Mouse (Mus musculus): ENCODE measurements around the gene Hnrnpl. TPM values are rescaled to one million over a fixed set of nuclear protein-coding genes. Genes with fewer than 3 reads are reported as not detected.

Hnrnpl gene
- polyA plus RNA-seq, 1 experiment from 2014 or later = 202 TPM

Other genes with a start within 250 kb of the Hnrnpl start
- gene Samd4b, start 210.4 kb upstream of the Hnrnpl start, polyA plus RNA-seq (2015; fragmentation: Nextera tagmentation; extraction: Ambion mirVana) = 20.7 and 21.6 TPM in 2 replicates
- gene Pak4, start 210.4 kb upstream of the Hnrnpl start, polyA plus RNA-seq (2015; fragmentation: Nextera tagmentation; extraction: Ambion mirVana) = 21.5 and 22.1 TPM in 2 replicates
- gene Acp7, start 177.2 kb upstream of the Hnrnpl start, polyA plus RNA-seq (2015; fragmentation: Nextera tagmentation; extraction: Ambion mirVana) = not detected in 2 replicates
- 7.0 and 7.4 TPM in 2 replicates for gene Fbxo27, start 115.7 kb upstream of the Hnrnpl start, polyA plus RNA-seq (2015; fragmentation: Nextera tagmentation; extraction: Ambion mirVana)
- gene Fbxo17, start 91.7 kb upstream of the Hnrnpl start, polyA plus RNA-seq (2015; fragmentation: Nextera tagmentation; extraction: Ambion mirVana) = 3.1 and 3.4 TPM in 2 replicates
- gene Mrps12, start 66.7 kb upstream of the Hnrnpl start, polyA plus RNA-seq (2015; fragmentation: Nextera tagmentation; extraction: Ambion mirVana) = 108 and 114 TPM in 2 replicates
- 20.6 and 22.6 TPM in 2 replicates for gene Sars2, start 66.5 kb upstream of the Hnrnpl start, polyA plus RNA-seq (2015; fragmentation: Nextera tagmentation; extraction: Ambion mirVana)
- gene Ccer2, start 52.4 kb upstream of the Hnrnpl start, polyA plus RNA-seq (2015; fragmentation: Nextera tagmentation; extraction: Ambion mirVana) = 3.1 and 3.6 TPM in 2 replicates
- gene Sirt2, start 41.8 kb upstream of the Hnrnpl start, polyA plus RNA-seq (2015; fragmentation: Nextera tagmentation; extraction: Ambion mirVana) = 105 and 111 TPM in 2 replicates
- gene Nfkbib, start 41.0 kb upstream of the Hnrnpl start, polyA plus RNA-seq (2015; fragmentation: Nextera tagmentation; extraction: Ambion mirVana) = 58.6 and 59.5 TPM in 2 replicates
- 2.7 and 2.8 TPM in 2 replicates for gene Rinl, start 19.6 kb upstream of the Hnrnpl start, polyA plus RNA-seq (2015; fragmentation: Nextera tagmentation; extraction: Ambion mirVana)
- 81.8 and 87.5 TPM in 2 replicates for gene Ech1, start 16.7 kb downstream of the Hnrnpl start, polyA plus RNA-seq (2015; fragmentation: Nextera tagmentation; extraction: Ambion mirVana)
- gene Lgals4, start 25.3 kb downstream of the Hnrnpl start, polyA plus RNA-seq (2015; fragmentation: Nextera tagmentation; extraction: Ambion mirVana) = 5.6 and 6.3 TPM in 2 replicates
- gene Lgals7, start 55.3 kb downstream of the Hnrnpl start, polyA plus RNA-seq (2015; fragmentation: Nextera tagmentation; extraction: Ambion mirVana) = 6.4 and 7.4 TPM in 2 replicates
- 0.38 and 0.43 TPM in 2 replicates for gene Capn12, start 72.9 kb downstream of the Hnrnpl start, polyA plus RNA-seq (2015; fragmentation: Nextera tagmentation; extraction: Ambion mirVana)
- 136 and 138 TPM in 2 replicates for gene Actn4, start 153.8 kb downstream of the Hnrnpl start, polyA plus RNA-seq (2015; fragmentation: Nextera tagmentation; extraction: Ambion mirVana)
- gene Eif3k, start 173.3 kb downstream of the Hnrnpl start, polyA plus RNA-seq (2015; fragmentation: Nextera tagmentation; extraction: Ambion mirVana) = 315 and 332 TPM in 2 replicates
- 4.1 and 6.4 TPM in 2 replicates for gene Map4k1, start 173.5 kb downstream of the Hnrnpl start, polyA plus RNA-seq (2015; fragmentation: Nextera tagmentation; extraction: Ambion mirVana)